Mouse (Mus musculus) ovary, adult 18-20 months (tissue): Measurements from ENCODE around the gene Cx3cr1.

Experiments used
- DNase-seq: peaks from one replicate; pipeline ENCODE4 v3.0.0; 2022; ENCODE audit warnings: low spot score, mixed read lengths

Cx3cr1 gene

DNA sequence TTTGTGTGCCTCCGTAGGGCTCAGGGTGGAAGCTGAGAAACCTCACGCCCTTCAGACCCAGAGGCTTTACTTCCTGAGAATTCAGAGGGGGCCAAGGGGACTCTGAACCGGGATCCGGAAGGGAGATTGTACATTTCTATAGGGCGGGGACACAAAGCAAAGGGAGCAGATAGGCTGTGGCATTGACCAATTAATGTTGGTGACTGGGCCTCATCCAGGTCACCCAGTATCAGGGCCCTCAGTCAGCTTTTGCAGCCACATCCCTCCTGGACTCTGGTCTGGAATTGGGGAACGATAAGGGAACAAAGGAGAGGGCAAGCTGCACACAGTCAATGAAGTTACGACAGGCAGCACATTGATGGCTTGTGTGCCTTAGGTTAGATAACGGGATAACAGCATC, 215.5 kb downstream of the Cx3cr1 start:
- no peak for DNase-seq

DNA sequence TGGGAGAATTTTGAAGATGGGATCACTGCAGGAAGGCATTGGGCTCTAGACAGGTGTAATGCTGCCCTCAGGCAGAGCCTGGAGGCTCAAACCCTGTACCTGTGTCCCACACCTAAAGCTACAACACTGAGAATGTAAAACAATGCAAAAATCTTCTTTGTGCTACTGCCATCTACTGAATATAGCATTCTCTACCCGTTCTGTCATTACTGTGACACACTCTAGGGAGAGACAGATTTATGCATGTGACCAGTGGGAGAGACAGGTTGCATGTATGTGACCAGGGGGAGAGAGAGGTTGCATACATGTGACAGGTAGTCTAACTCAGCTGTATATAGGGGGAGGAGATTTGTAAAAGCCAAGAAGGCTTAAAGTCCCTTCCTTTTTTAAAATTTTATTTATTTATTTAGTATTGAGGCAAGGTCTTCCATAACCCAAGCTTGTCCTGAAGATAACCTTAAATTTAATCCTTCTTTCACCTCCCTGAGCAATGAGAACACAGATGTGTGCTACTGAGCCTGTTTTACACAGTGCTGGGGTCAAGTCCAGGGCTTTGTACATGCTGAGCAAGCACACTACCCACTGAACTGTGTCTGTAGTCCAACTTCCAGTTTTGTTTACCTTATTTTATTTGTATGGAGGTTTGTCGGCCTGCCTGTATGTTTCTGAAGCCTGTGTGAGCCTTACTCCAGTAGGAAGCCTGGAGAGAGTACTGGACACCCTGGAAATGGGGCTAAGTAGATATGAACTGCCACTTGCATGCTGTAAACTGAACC, 216.4 kb downstream of the Cx3cr1 start:
- no peak for DNase-seq

DNA sequence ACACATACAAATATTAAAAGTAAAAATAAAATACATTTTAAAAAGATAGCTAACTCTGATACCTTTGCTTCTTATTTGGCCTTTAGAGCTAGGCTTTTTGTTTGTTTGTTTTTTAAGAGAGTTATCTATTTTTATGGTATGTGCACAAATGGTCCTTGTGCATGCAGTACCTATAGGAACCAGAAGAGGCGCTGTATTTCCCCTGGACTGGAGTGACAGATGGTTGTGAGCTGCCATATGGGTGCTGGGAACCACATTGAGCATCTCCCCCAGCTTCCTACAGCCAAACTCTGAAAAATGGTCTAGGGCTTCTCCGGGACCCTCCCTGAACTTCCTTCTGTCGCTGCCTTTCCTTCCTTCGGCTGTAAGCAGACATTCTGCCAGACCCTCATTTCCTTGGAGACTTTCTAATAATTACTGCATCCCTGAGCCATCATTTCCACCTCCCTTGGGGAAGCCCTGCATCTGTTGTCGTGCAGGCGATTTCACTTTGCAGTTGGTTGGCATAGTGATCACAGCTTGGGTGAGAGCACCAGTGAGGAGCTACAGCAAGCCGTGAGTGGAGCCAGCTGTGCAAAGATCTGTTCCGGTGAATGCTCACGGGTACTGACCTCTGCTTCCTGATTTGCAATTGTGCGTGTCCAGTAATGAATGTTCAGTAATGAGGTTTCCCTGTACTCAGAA, 217.2 kb downstream of the Cx3cr1 start:
- DNase-seq = no peak
